Mouse (Mus musculus): ENCODE measurements around the gene Kcng1. TPM values are rescaled to one million over a fixed set of nuclear protein-coding genes. Genes with fewer than 3 reads are reported as not detected.

Gene Kcng1
- polyA plus RNA-seq, 1 experiment: not detected

DNA sequence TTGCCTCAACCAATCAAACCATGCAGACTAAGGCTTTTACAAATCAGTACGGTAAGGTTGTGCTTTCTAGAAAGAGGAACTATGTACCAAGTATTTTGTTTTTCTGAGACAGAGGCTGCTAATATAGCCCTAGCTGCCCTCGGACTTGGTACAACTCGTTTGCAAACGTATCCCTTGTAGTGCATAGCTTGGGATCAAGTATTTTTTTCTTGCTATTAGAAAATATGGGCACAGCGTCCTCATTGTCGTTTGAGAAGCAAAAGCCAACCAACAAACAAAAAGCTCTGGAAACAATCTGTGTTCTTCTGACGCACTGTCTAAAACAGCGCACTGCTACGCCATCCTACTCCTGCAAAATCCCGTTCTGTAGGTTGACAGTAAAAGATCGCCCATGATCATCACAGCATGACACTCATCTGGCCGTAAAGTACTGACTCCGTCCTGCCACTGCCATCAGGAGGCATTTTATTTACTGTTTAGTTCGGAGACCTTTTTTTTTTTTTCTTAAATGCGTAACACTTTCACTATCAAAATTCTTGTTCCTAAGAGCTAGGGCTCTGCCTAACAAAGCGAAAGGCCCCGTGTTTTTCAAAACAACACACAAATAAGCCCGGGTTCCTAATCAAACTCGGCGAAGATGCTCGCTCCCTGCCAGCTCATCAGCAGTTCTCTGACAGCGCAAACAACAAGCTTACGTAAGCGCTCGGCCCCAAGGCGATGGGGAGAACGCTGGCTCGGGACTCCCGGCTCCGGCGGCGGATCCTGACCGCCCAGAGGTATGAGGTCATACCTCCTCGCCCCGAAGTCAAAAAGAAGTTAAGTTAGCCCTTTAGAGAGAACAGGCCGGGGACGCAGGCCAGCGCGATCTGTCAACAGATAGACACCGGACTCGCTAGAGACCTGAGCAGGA lies 52.2 kb downstream of the Kcng1 start:
- TF ChIP-seq MAX (IDR thresholded peaks at IDR 0.05; ENCODE audit: low read depth): no peak
- TF ChIP-seq CEBPB (IDR thresholded peaks at IDR 0.05; ENCODE audit: insufficient read depth, poor library complexity, severe bottlenecking): no peak
- no peak for TF ChIP-seq E2F4 (IDR thresholded peaks at IDR 0.05; ENCODE audit: insufficient read depth)
- no peak for TF ChIP-seq TCF3 (IDR thresholded peaks at IDR 0.05; ENCODE audit: insufficient read length, low read depth)
- TF ChIP-seq MYOD1 (IDR thresholded peaks at IDR 0.05; ENCODE audit: control insufficient read depth in 1 of 3, insufficient read length in 2 of 3, low read depth in 2 of 3): no peak
- no peak for TF ChIP-seq REST (IDR thresholded peaks at IDR 0.05; ENCODE audit: insufficient read depth, insufficient read length)
- TF ChIP-seq USF1 (IDR thresholded peaks at IDR 0.05; ENCODE audit: low read depth): no peak
- no peak for TF ChIP-seq TCF12 (IDR thresholded peaks at IDR 0.05; ENCODE audit: insufficient read depth, poor library complexity, severe bottlenecking)
- TF ChIP-seq MYOG (IDR thresholded peaks at IDR 0.05; ENCODE audit: control insufficient read depth in 1 of 3, insufficient read depth in 1 of 3, insufficient read length in 2 of 3, low read depth in 2 of 3): no peak
- no peak for TF ChIP-seq POLR2A (IDR thresholded peaks at IDR 0.05; ENCODE audit: insufficient read length, low read depth)
- no peak for TF ChIP-seq SRF (IDR thresholded peaks at IDR 0.05; ENCODE audit: control insufficient read depth, insufficient read length, low read depth)
- no peak for TF ChIP-seq POLR2AphosphoS2 (IDR thresholded peaks at IDR 0.05; ENCODE audit: insufficient read length, low read depth)
- Histone ChIP-seq H3K36me3 (ENCODE audit: control insufficient read depth, insufficient read depth) (peaks cover 6% of the 10 kb centered on the region), H3K4me2 (ENCODE audit: low read depth) (peak overlapping the region; percentile 79), H3K79me2 (ENCODE audit: control insufficient read depth, insufficient read depth) (peaks cover 44% of the 10 kb centered on the region), H3K4me3 (peak overlapping the region; percentile 96), H3K27me3 (ENCODE audit: control insufficient read depth, insufficient read depth, insufficient read length) (no peaks in the 10 kb centered on the region), H3ac (ENCODE audit: control insufficient read depth, insufficient read length) (peak overlapping the region; percentile 82)

DNA sequence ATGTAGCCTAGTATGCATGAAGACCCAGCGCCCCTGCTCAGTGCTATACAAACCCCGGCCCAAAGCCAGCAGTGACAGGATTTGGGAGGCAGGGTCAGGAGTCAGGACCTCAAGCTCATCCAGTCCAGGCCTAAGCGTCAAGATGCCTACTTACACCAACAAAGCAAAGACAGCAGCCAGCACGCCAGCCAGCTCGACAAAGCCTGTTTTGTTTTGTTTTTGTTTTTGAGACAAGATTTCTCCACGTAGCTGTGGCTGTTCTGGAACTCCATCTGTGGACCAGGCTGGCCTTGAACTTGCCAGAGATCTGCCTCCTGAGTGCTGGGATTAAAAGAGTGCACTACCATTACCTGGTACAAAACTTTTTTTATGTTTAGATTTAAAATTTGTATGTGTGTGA lies 58.2 kb downstream of the Kcng1 start:
- Histone ChIP-seq H3ac (ENCODE audit: control insufficient read depth, insufficient read length) (no peak overlapping the region), H3K36me3 (ENCODE audit: control insufficient read depth, insufficient read depth) (peaks cover 31% of the 10 kb centered on the region), H3K4me2 (ENCODE audit: low read depth) (no peak overlapping the region), H3K79me2 (ENCODE audit: control insufficient read depth, insufficient read depth) (peaks cover 18% of the 10 kb centered on the region), H3K4me3 (no peak overlapping the region), H3K27me3 (ENCODE audit: control insufficient read depth, insufficient read depth, insufficient read length) (no peaks in the 10 kb centered on the region)
- no peak for TF ChIP-seq SRF (IDR thresholded peaks at IDR 0.05; ENCODE audit: control insufficient read depth, insufficient read length, low read depth)
- TF ChIP-seq MAX (IDR thresholded peaks at IDR 0.05; ENCODE audit: low read depth): no peak
- no peak for TF ChIP-seq USF1 (IDR thresholded peaks at IDR 0.05; ENCODE audit: low read depth)
- no peak for TF ChIP-seq MYOG (IDR thresholded peaks at IDR 0.05; ENCODE audit: control insufficient read depth in 1 of 3, insufficient read depth in 1 of 3, insufficient read length in 2 of 3, low read depth in 2 of 3)
- no peak for TF ChIP-seq TCF3 (IDR thresholded peaks at IDR 0.05; ENCODE audit: insufficient read length, low read depth)
- no peak for TF ChIP-seq TCF12 (IDR thresholded peaks at IDR 0.05; ENCODE audit: insufficient read depth, poor library complexity, severe bottlenecking)
- TF ChIP-seq POLR2AphosphoS2 (IDR thresholded peaks at IDR 0.05; ENCODE audit: insufficient read length, low read depth): no peak
- no peak for TF ChIP-seq MYOD1 (IDR thresholded peaks at IDR 0.05; ENCODE audit: control insufficient read depth in 1 of 3, insufficient read length in 2 of 3, low read depth in 2 of 3)
- TF ChIP-seq POLR2A (IDR thresholded peaks at IDR 0.05; ENCODE audit: insufficient read length, low read depth): no peak
- no peak for TF ChIP-seq REST (IDR thresholded peaks at IDR 0.05; ENCODE audit: insufficient read depth, insufficient read length)
- TF ChIP-seq E2F4 (IDR thresholded peaks at IDR 0.05; ENCODE audit: insufficient read depth): no peak
- TF ChIP-seq CEBPB (IDR thresholded peaks at IDR 0.05; ENCODE audit: insufficient read depth, poor library complexity, severe bottlenecking): no peak

DNA sequence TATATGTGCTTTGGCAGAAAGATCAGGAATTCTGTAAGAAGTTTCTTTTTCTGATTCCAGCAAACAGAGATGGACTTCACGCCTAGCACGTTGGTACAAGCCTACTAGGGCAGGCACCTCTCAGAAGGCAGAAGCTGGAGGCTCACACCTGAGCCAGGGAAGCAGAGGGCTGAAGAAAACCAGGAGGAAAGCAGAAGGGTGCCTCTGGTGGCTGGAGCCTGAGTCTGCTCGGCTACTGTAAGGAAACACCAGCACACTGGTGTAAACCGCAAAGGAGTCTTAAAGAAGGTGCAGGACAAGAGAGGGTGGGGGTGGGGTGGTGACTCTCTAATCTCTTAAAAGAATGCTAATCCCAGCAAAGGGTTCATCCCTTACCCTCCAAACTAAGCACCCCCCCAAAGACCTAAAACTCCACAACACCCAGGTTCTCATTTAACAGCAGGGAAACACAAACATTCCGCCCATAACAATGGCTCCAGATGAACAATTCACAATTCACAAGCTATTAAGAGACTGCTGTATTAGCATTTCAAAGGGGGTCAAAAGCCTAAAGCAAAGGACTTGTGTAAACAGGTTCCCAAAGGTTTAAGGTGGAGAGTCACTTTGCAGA lies 67.6 kb downstream of the Kcng1 start:
- TF ChIP-seq E2F4 (IDR thresholded peaks at IDR 0.05; ENCODE audit: insufficient read depth) (no peak), POLR2AphosphoS2 (IDR thresholded peaks at IDR 0.05; ENCODE audit: insufficient read length, low read depth) (no peak), MAX (IDR thresholded peaks at IDR 0.05; ENCODE audit: low read depth) (no peak), MYOD1 (IDR thresholded peaks at IDR 0.05; ENCODE audit: control insufficient read depth in 1 of 3, insufficient read length in 2 of 3, low read depth in 2 of 3) (no peak), SRF (IDR thresholded peaks at IDR 0.05; ENCODE audit: control insufficient read depth, insufficient read length, low read depth) (no peak), TCF3 (IDR thresholded peaks at IDR 0.05; ENCODE audit: insufficient read length, low read depth) (no peak), MYOG (IDR thresholded peaks at IDR 0.05; ENCODE audit: control insufficient read depth in 1 of 3, insufficient read depth in 1 of 3, insufficient read length in 2 of 3, low read depth in 2 of 3) (no peak)
- Histone ChIP-seq H3K36me3 (ENCODE audit: control insufficient read depth, insufficient read depth) (peaks cover 52% of the 10 kb centered on the region), H3K79me2 (ENCODE audit: control insufficient read depth, insufficient read depth) (no peaks in the 10 kb centered on the region), H3ac (ENCODE audit: control insufficient read depth, insufficient read length) (no peak overlapping the region), H3K4me3 (no peak overlapping the region), H3K27me3 (ENCODE audit: control insufficient read depth, insufficient read depth, insufficient read length) (no peaks in the 10 kb centered on the region), H3K4me2 (ENCODE audit: low read depth) (no peak overlapping the region)

Other genes starting within 250 kb of the Kcng1 start
- gene Pard6b, start 200.7 kb downstream of the Kcng1 start, polyA plus RNA-seq (2012; fragmentation: generic; extraction: Trizol): 0.11 TPM
- gene Adnp, start 74.6 kb downstream of the Kcng1 start, polyA plus RNA-seq (2012; fragmentation: generic; extraction: Trizol): 8.2 TPM
- gene Gm20716, start 51.4 kb downstream of the Kcng1 start, polyA plus RNA-seq (2012; fragmentation: generic; extraction: Trizol): 24.4 TPM
- 39.3 TPM for gene Dpm1, start 51.1 kb downstream of the Kcng1 start, polyA plus RNA-seq (2012; fragmentation: generic; extraction: Trizol)
- gene Mocs3, start 51.1 kb downstream of the Kcng1 start, polyA plus RNA-seq (2012; fragmentation: generic; extraction: Trizol): 11.4 TPM